Mouse (Mus musculus): ENCODE results near the gene Nup153.
A peak's percentile ranks its signal among the peaks of the same experiment; 100 is the strongest.

Nup153 gene

DNA sequence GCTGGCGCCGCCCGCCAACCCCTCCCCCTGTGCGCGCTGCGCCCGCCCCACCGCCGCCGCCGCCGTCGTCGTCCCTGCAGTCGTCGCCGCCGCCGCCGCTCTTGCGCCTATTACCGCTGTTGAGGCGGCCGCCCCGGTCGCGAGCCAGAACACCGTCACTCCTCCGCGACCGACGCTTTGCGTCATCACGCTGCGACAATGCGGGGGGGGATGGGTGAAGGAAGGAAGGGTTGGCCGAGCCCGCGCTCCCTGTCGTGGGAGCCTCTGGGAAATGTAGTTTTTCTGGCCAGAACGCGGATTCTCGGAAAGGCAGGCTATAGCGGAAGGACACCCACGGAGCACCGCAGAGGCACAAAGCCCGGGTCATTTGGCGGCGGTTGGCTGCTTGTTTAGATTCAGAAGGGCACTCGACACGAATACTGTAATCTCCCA is at the start of gene Nup153:
Nup153 (minus strand) TSS at position 104 of the 432 bp plus-strand sequence.
- peak; percentile 99 for DNase-seq (ENCODE audit: low spot score)

DNA sequence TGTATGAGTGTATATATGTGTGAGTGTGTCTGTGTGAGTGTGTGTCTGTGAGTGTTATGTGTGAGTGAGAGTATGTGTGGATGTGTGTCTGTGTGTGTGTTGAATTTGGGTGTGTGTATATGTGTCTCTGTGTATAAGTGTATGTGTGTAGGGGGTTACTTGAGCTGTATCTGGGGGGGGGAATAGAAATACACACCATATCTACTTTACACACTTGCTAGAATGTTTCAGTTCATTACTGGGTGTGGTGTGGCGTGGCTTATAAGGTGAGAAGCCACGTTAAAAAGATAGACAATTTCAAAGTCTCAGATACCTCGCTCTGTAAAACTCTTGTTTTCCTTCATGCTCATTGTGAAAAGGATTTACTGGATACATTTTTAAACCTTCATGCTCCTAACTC is 49.7 kb upstream of the Nup153 start:
- no peak for DNase-seq (ENCODE audit: low spot score)

DNA sequence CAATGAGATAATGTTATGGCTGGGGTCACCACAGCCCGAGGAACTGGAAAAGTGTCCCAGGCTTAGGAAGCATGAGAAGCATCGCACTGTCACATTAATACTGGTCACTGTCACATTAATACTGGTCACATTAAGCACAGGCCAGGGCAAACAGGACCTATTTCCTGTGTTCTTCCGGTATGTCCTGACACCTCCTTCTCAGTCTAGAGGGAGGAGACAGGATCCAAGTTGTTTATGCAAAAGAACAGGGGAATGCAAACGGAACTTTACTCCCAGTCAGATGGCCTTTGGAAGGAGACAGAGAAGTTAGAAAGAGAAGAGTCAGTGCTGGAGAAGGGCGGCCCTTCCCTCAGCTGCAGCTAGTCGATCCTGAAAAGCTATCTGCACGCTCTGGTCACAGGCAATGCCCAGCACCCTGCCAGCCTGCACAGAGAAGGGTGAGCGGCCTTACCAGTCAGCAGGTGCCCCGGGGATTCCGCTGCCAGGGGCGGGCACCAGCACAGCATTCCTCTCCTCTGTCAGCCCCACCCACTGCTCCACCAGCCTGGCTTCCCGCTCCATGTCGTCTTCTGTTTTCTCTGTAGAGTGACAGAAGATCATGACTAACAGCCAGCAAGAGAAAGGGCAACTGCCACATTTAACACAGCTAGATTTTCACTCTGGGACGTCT is 49.0 kb upstream of the Nup153 start:
- no peak for DNase-seq (ENCODE audit: low spot score)

DNA sequence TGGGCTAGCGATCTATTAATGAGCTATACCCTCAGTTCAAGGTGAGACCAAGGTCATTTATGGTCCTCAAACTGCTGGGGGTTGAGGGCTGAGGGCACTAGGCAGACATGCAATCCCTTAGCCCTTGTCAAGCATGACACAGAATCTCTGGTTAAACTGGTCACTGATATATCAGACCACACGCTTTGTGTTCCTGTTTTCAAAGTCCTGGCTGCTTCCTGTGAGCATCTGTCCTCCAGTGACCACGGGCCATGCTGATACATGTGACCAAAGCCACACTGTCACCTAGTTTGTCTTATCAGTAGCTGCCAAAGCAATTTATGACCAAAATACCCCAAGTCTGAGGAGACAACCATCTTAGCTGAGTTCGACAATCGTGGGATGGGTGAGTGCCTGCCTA is 47.3 kb upstream of the Nup153 start:
- DNase-seq (ENCODE audit: low spot score), result no peak

DNA sequence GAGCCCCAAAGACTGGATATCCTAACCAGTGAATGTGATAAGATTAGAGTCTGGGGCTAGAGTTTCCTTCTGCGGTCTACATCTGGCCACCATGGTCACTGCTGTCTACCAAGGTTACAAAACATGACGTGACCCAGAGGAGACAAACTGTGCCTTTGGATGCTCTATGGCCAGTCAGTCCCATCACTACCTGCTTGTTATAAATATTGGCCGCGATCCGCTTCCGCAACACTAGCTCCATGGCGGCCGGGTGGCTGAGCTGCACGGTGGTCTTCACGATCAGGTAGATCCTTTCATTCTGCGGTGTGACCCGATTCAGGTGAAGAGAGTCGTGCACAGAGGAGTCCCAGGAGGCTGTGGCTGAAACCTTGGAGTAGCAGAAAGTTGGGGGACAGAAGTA is 44.8 kb upstream of the Nup153 start:
- DNase-seq (ENCODE audit: low spot score), result no peak

DNA sequence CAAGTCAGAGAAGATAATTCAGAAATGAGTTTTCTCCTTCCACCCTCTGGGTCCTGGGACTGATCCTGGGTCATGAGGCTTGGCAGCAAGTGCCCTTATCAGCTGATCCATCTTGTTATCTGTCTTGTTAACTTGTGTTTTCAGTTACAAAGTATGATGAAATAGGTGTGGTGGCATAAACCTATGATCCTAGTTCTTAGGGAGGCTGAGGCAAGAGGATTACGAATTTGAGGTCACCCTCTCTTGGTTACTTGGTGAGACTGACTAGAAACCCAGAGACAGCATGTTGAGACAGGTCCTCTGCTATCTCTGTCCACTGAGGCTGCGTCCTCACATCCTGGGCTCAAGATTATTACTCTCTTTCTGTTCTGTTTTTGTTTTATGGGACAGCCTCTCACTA is 37.6 kb upstream of the Nup153 start:
- no peak for DNase-seq (ENCODE audit: low spot score)

DNA sequence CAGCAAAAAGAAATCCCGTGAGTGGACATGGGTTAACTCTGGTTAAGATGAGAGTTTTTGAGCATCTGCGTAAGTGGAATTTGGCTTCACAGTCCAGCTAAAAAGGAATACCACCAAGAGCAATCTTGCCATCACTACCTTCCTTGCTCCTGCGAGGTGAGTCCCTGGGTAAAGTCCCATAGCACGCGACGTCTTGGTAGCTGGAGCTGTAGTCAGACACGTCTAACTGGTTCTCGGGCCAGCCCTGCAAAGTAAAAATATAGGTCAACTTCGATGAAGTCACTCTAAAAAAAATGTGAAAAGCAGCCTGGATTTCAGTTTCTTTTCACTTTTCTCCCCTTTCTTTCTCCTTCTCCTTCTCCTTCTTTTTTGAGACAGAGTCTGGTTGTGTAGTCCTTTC is 35.5 kb upstream of the Nup153 start:
- DNase-seq (ENCODE audit: low spot score), result no peak

DNA sequence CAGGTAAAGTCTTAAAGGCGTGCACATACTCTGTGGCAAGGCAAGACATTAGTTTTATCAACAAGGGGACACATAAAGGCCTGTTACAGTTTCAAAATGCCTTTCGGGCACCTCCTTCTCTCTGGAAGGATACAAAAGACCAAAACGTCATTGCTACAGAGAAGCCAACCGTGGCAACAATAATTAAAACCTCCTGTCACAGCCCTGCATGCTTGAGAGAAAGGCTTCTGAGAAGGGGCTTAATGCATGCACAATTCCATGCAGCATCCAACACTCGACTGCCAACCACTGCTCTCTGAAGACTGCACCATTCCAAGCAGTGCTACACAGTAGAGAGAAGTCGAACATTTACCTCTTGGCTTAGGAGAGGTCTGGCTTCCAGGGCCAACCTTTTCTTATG is 33.2 kb upstream of the Nup153 start:
- DNase-seq (ENCODE audit: low spot score), result no peak

DNA sequence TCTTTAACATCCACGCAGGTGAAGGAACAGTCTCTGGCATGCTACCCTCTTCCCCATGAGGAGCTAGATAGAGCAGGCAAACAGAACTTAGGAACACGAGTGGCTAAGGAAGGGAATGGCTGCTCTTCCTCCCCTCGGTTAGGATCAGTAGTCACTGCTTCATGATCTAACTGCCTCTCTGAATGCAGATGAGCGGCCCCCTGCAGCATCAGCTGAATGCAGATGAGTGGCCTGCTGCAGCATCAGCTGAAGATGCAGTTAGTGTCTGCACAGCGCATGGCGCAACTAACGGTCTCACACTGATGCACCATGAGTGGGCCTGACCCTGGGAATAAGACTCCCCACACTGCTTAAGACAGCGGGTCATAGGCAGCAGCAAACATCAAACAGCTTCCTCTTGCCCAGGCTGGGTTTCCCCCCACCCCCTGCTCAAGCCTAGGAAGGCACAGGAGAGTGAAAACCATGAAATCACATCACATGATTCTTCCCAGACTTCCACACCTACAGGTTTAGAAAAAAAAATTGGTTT is 31.6 kb upstream of the Nup153 start:
- no peak for DNase-seq (ENCODE audit: low spot score)

DNA sequence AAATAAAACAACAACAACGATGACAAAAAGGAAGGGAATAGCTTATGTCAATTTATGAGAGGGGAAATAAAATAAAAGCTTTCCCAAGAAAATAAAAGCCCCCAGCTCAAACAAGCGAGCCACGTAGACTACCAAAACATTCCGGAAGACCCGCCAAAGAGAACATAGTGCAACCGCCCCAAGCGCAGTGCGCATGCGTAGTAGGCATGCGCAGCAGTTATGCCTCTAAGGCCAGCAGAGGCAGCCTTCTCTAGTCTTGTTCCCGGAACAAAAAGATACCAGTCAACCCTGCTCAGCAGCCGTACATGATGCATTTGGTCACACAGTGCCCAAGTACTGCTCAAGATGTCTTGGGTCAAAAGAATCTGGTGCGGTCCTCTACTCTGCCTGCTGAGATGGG is 30.9 kb upstream of the Nup153 start:
- DNase-seq (ENCODE audit: low spot score), result no peak

DNA sequence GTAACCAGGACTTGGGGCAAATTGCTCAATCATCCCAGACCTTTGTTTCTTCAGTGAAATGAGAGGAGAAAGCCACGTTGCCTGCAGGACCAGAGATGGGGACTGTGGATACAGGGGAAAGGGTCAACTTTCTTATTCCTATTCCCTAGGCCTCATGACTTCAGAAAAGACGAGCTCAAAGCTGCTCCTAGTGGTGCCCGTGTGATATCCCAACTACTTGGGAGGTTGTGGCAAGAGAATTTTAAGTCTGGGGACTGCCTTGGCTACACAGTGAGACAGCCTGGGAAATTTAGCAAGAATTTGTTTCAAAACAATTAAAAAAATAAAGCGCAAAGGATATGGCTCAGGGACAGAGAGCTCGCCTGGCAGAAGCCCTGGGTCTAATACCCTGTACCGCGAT is 30.2 kb upstream of the Nup153 start:
- DNase-seq (ENCODE audit: low spot score), result no peak

DNA sequence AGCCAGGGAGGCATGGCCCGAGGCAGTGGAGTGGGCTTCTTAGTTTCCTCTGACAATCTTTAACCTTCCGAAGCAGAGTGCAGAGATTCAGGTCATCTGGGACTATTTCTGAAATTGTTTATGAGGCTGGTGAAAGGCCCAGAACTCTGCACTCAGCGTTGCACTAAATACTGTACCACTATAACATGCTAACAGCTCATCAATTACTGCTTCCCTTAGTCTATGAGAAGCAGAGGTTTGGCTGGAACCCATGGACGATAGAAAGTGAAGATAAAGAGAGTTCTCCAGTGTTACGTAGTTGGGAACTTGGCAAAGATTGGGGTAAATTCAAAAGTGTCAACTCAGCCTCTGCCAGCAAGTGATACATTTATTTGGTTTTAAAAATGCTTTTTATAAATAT is 25.6 kb upstream of the Nup153 start:
- DNase-seq (ENCODE audit: low spot score), result no peak

DNA sequence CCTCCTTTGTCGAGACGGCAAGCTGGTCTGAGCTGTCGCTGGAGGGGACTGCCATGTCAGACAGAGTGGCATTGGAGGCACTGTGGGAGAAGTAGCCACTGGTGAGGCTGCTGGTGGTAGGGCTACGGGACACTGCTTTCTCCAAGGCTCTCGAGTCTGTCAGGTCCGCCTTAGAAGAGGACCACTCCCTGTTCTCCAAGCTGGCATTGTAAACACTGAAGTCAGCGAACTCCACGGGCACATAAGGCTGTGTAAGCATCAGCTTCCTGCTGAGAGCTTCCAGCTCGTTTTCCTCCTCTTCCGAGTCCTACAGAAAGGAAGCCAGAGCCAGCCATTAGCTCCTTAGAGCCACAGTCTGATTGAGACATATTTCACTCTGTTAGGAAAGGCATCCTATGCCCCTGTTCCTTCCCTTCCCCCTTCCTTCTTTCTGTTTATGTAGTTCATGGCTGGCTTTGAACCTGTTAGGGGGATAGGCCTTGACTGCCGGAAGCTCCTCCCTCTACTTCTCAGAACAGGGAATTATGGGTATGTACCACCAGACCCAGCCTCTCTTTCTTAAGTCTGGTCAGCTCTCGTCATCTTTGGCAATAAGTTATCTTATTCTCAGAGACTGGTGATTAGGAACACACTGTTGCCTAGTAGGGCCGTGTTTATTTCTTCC is 25.0 kb upstream of the Nup153 start:
- DNase-seq (ENCODE audit: low spot score), result no peak

DNA sequence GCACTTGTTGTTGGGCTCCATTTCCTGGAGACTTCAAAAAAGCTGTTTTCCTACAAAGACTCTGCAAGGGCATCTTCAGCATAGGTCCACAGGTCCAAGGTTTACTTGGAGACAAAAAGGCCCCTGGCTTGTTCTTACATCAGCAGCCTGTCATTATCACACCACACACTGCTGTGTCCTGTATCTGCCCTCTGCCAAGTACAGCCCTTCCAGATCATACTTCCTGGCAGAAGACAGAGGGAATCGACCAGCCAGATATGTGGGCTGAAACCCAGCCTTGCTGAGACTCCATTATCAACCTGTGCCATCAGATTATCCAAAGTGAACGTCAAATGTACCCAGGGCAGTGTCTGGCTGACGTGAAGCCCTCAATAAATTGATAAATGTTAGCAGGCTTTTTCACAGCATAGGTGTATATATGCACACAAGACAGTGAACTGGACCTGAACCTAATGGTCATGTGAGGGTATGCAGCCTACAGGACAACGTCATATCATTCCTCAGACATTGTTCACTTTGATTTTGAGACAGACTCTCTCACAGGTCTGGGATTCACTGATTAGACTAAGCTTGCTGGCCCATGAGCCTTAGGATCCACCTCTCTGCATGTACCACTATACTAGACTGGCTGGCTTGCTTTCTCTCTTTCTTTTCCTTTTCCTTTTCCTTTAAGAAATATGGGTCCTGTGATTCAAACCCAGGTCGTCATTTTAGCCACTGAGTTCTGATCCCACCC is 20.6 kb upstream of the Nup153 start:
- no peak for DNase-seq (ENCODE audit: low spot score)

DNA sequence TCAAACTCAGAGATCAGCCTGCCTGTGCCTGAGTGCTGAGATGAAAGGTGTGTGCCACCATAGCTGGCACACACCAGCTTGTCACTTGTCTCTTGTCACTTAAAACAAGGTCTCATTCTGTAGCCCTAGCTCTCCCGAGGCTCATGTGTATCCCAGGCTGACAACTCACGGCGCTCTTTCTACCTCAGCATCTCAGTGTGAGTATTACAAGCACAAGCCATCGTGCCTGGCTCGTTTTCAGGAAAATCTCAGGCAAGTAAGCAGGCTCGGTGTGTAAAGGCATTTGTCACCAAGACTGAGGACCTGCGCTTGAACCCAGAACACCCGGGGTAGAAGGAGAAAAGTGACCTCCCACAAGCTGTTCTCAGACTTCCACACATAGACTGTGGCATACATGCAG is 16.1 kb upstream of the Nup153 start:
- DNase-seq (ENCODE audit: low spot score), result no peak

DNA sequence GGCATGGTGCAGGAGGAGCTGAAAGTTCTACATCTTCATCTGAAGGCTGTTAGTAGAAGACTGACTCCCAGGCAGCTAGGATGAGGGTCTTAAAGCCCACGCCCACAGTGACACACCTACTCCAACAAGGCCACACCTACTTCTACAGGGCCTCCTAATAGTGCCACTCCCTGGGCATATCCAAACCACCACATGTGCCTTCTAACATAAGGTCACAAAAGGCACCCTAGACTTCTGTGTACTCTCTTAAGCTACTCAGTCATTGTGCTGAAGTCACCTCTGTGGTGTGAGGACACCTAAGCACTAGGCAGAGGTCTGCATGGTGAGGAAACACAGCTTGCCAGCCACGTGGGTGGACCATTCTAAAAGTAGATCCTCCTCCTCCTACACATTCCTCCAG is 14.6 kb upstream of the Nup153 start:
- no peak for DNase-seq (ENCODE audit: low spot score)

DNA sequence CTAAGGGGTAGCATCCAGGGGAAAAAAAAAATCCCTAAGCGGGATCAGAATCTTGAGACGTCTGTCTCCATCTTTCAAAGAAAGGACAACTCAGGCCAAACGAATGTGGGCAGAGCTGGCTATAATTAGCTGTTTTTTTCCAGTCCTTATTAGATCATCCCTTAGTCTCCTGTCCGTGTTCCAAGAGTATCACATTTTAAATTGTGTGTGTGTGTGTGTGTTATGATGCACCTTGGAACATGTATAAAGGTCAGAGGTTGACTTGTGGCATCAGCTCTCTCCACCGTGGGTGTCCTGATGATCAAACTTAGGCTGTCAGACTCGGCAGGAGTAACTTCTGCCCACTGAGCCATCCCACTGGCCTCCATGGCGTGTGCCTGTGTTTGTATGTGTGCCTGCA is 11.7 kb upstream of the Nup153 start:
- no peak for DNase-seq (ENCODE audit: low spot score)

DNA sequence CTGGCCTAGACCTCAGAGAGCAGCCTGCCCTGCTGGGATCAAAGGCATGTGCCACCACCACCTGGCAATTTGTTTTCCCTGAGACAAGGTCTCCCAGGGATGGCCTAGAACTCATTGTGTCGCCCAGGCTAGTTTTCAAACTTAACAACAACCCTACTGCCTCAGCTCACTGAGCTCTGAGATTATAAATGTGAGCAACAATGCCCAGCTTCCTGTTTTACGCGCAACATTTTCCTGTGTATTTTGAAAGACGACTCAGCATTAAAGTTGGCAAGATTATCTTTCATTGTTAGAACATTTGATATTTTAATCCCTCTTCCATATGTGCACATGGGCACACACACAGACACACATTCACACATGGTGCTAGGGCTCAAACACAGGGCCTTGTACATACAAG is 9.7 kb upstream of the Nup153 start:
- DNase-seq (ENCODE audit: low spot score), result no peak

DNA sequence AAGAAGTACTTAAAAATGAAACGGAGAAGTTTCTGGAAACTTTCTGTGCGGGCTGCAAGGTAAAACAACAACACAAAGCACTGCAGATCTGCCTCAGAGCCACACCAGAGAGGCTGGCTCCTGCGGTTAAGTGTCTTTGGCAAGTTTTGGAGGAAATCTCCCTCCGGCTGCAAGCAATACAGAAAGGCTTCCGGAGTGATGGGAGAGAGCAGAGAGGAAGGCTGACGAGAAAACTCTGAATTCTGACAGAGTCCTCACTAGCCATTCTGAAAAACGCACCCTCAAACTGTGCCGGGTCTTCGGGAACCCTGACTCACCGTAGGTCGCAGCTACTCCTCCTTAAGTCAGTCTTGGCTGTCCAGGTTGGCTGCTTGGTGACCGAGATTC is 8.7 kb upstream of the Nup153 start:
- DNase-seq (ENCODE audit: low spot score), result no peak

DNA sequence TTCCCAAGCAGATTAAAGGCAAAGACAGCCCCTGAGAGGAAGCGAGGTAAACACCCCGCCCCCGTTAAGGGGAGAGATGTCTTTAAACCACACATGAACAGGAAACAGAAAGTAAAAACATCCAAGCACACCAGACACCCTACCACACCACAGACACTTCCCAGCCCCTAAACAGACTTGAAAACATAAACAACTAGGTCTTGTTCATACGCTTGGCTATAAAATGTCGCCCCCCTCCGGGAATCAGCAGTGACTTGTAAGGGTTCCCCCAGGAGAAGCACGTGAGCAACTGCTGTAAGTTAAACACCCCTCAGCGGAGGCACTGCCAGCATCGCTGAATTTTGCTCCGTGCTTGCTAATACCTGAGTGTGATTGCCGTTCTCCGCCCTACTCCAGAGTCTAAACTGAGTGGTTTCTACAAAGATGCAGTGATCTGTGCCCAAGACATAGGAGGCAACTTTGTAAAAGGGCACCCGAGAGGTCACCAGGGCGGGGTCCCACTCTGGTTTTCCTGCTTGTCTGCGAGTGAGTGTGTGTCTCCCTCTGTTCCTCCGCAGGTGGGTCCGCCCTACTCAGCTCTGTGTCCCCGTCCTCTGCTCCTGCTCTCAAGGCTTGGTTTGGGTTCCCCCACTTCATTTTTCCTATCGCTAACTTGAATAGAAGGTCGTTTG is 8.2 kb upstream of the Nup153 start:
- DNase-seq (ENCODE audit: low spot score), result no peak

DNA sequence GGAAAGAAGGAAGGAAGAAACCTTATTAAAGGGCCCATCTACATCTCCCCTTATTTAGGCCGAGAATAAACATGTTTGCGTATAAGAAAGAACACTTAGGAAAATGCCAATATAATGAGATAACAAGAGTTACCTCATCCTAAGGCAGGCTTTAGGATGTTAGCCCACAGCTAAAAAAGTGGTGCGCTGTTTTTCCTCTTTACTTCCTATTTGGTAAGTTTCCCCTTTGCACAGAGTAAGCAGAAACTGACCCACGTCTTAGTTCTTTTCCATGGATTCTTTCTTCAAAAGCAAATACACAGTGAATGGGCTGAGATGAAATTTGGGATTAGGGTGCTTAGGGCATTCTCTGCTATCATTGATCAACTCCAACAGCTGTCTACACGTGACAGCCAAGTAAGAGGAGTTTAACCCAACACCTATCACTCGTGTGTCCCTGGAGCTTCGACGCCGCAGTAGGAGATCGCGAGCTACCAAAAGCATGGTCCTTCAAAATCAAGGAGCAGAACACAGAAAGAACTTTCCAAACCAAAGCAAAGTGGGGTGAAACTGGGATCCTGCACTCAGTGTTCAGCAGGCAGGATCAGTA is 7.6 kb upstream of the Nup153 start:
- no peak for DNase-seq (ENCODE audit: low spot score)

DNA sequence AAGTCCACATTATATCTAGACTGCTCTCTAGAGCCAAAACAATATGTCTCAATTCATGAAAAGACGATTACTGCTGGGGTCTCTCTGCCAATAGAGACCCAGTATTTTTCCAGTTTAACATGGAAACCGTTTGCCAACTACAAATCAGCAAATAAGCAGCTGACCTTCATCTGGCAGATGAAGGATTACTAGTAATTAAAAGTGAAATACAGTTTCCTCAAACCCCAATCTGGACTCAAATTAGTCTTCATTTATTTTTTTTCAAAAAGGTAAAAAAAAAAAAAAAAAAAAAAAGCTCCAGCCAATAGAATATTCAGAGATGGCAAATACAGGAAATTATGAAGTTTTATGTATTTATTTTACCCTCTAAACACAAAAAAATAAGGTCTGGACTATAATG is 2.3 kb upstream of the Nup153 start:
- DNase-seq (ENCODE audit: low spot score), result no peak

All from left cerebral cortex, adult 11 months (tissue).